Mouse (Mus musculus) cerebellum, adult 8-10 months (tissue): ENCODE results near the gene Tbck.
A peak's percentile ranks its signal among the peaks of the same experiment; 100 is the strongest.

ENCODE experiments used
- DNase-seq: peaks from one replicate; pipeline ENCODE4 v3.0.0; 2022

Tbck gene

DNA sequence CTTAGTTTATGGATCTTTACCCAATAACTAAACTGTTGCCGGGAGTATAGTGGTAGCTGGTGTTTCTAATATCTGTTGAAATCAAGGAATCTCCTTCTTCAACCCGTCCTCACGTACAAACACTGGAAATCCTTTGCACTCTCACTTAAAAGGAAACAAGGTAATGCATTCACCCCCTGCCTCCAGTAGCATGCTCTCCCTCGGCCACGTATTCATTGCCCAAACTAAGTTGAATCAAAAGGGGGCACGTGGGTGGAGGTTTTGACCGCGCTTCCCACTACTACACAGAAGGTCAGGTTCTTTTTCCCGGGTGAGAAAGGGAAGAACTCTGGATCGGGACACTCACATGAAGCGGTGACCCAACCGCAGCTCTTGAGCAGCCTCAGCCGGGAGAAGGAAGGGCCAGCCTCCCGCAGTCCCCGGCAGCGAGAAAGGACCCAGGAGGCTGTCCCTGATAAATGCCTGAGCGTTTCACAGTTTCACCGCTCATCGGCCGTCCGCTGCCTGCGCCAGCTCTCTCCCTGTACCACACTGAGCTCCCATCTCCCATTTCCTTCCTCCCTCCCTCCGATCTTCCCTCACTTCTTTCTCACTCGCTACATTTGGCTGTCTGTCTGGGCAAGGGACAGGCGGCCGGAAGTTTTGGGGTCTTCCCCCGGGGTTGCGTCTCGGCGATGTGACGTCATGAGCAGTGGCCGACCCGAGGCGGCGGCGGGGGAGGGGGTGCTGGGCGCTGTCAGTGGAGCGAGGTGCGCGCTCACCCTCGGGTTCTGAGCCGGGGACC is at the start of gene Tbck:
Tbck (plus strand) TSS at position 698 of the 784 bp plus-strand sequence.
- peak; percentile 95 for DNase-seq

- DNase-seq, result no peak
Observed at GRCm38 (mm10) chr3:132637080-132637479, 46.9 kb upstream of the Tbck start.

- no peak for DNase-seq
Observed at GRCm38 (mm10) chr3:132644071-132644470, 39.9 kb upstream of the Tbck start.

GRCm38 (mm10) chr3:132646814-132647213 is 37.1 kb upstream of the Tbck start:
- no peak for DNase-seq

GRCm38 (mm10) chr3:132649368-132649767 is 34.6 kb upstream of the Tbck start:
- DNase-seq, result no peak

DNA sequence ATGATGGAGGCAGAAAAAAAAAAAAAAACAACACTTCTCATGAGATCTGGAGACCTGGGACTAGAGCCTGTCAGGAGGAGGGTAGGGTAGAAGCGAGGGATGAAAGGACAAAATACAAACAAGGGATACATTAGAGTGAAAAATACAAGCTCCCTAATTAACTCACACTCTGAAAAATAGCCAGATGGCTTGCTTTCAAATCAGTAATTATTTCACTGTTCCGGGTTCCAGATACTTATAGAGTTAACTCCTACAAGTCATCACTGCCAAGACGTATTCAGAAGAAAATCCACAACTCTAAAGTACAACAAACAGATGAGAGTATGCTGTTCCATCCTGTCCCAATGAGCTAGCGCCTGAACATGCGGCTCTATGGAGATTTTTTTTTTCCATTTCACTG is 33.8 kb upstream of the Tbck start:
- DNase-seq, result no peak

DNA sequence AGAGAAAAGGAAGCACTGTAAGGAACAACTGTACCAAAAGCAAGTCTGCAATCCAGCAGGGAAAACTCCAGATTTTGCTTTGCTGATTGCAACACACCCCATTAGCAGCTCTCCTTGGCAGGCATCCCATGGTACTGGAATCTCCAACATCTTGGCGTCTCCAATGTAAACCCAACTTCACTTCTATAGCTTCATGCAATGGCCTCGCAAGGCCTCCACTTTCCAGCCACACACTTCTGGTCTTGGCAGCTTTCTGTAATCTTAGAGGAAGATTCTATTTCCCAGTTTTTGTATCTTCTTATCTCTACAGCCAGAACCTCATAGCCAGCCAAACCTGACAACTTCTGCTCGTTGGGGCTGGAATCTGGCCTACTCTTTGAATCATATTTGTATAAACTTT is 32.2 kb upstream of the Tbck start:
- no peak for DNase-seq

GRCm38 (mm10) chr3:132653959-132654358 is 30.0 kb upstream of the Tbck start:
- DNase-seq, result no peak

DNA sequence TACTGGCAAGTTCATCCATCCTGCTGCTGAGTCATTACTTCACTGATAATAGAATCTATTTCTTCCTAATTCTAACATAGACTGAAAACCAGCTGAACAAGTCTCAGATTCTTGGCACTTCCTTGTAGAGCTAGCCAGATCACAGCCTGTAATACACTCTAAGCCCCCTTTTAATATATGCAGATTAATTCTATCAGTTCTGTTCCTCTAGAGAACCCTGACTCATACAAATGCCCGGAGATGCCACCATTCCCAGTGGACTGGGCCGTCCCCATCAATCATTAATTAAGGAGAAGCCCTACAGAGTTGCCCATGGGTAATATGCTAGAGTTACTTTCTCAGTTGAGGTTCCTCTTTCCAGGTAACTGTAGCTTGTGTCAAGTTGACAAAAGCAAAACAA is 28.0 kb upstream of the Tbck start:
- DNase-seq, result no peak

- no peak for DNase-seq
Observed at GRCm38 (mm10) chr3:132677494-132677893, 6.5 kb upstream of the Tbck start.

GRCm38 (mm10) chr3:132684231-132684928 is 436 bp downstream of the Tbck start, which contains the start of gene Aimp1:
Gene Aimp1, minus strand, starts transcription at chr3:132684370.
- no peak for DNase-seq

GRCm38 (mm10) chr3:132701368-132701767 is 17.4 kb downstream of the Tbck start:
- DNase-seq, result no peak

DNA sequence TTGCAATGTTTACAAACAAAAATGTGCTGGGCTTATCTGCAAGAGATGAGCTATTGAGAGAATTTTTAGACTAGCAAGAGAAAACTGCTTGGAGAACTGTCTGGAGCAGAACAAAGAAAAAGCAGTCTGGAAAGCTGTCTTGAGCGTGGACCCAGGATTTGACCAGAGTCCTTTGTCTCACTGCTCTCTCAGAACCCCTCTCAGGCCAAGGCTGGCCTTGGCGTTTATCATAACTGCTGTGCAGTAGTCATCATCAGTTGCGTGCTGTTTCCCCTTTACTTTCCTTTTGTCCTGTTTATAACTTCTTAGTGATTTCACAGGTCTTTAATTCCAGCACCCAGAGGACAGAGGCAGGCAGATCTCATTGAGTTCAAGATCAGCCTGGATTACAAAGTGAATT is 20.3 kb downstream of the Tbck start:
- DNase-seq, result no peak

DNA sequence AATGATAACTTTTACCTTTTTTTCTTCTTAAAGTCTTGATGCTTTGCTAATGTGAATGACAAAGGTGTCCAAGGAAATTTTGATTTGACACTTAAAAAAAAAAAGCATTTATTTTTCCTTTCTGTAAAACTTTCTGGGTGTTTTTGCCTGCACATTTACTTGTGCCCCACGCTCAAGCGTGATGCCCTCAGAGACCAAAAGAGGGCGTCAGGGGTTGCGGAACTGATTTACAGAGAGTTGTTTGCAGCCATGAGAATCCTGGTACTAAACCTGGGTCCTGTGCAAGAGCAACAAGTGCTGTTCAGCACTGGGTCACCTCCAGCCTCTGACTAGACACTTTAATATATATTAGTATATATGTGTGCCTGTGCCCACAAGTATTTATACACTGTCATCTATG is 23.0 kb downstream of the Tbck start:
- DNase-seq, result no peak

DNA sequence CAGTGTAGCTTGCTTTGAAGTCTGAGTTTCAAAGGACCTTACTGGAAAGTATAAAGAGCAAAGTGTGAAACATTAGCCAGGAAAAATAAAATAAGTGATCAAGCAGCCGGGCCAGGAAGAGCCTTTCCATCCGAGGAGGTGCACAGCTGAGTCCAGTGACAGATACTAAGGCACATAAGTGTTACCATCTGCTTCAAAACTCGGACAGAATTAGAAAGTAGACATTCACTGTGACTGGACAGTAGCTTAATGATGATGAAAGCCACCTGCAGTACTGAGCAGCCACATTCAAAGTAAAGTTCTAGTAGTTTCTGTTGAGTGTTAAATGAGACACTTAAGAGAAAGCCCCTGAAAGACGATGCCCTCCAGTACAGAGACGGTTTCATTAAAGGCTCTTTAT is 30.0 kb downstream of the Tbck start:
- no peak for DNase-seq

- DNase-seq, result no peak
Observed at GRCm38 (mm10) chr3:132717316-132717715, 33.4 kb downstream of the Tbck start.

GRCm38 (mm10) chr3:132724326-132724725 is 40.4 kb downstream of the Tbck start:
- no peak for DNase-seq

DNA sequence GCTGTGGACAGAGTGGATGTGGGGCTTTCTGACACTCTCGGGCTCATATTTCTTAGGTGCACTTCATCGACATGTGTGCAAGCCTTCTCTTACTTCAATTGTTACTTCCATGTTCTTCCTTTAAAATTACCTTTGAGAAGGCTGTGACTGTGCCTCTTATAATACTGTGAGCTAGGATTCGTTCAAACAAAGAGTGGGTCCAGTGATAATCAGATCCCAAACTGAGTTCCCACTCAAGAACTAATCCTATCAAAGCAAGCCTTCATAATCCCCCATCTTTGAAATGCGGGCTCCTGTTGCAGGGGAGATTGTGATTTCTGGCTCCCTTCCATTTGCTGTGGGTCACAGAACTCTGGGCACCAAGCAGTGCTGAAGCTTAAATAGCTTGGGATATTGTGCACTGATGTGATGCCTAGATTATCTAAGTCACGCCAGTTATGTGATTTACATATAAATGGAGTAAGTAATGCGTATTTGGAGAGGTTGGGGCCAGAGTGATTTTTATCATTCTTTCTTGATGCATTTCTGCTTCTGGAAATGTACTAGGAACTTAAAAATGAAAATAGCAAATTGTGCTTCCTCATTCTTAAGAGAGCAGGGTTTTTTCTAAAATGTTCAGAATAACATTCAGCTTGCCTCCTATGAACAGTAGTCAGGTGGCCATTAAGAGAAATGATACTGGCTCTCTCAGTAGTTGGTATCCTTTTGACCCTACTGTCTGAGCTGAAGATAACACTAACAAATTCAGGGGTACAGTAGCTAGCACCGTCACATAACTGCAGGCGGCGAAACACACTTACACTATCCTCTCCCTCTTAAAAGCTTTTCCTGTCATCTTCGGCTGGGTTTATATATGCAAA is 60.6 kb downstream of the Tbck start:
- DNase-seq, result no peak

GRCm38 (mm10) chr3:132747036-132747435 is 63.1 kb downstream of the Tbck start:
- peak; percentile 6 for DNase-seq

- DNase-seq, result no peak
Observed at GRCm38 (mm10) chr3:132747766-132748165, 63.8 kb downstream of the Tbck start.

DNA sequence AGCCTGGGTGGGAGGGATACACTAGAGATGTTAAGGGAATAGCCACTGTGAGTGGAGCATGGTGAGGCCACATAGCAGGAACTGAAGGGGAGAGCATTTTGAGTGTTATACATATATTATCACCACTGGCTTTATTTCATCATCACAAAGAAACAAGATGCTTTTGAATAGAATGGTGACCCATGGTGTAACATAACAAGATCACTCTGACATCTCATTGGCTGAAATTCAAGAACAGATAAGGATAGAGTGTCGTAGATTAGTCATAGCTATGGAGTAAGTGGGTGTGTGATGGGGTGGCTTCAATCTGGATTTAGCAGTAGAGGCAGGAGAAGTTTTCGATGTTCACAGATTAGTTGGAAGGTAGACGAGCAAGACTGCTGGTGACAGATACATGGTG is 64.8 kb downstream of the Tbck start:
- DNase-seq, result no peak

DNA sequence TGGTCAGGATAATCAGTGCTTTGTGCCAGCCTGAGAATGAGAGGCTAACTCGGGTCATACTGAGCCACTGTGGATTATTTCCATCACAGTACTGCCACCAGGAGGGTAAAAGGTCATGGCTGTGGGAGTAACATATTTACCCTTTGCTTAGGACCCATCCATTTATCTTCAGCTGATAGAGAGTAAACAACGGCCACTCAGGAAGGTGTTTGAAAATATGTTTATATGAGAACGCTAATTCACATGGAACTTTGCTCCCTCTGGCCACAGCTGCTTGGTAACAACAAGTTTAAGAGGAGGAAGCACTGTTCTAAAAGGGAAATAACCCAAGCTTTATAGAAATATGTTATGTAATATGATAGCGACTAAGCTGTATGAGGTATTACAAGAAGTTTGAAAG is 68.8 kb downstream of the Tbck start:
- no peak for DNase-seq

- no peak for DNase-seq
Observed at GRCm38 (mm10) chr3:132756274-132756673, 72.3 kb downstream of the Tbck start.
